Mouse (Mus musculus): Measurements from ENCODE around the gene Lrp10. TPM values are rescaled to one million over a fixed set of nuclear protein-coding genes. Genes with fewer than 3 reads are reported as not detected.

The Lrp10 gene
- 10 to 100 TPM; 28.5 to 30.3 TPM for total RNA-seq (2021)
- long read RNA-seq, experiment 1, full-length matches to known transcripts: 27 of 38 reads
- long read RNA-seq, experiment 1, partial matches to known transcripts: 5 of 38 reads
- long read RNA-seq, experiment 1, other reads (novel, unspliced or antisense): 6 of 38 reads
- long read RNA-seq, experiment 2, full-length matches to known transcripts: 27 of 44 reads
- long read RNA-seq, experiment 2, partial matches to known transcripts: 6 of 44 reads
- long read RNA-seq, experiment 2, other reads (novel, unspliced or antisense): 11 of 44 reads

DNA sequence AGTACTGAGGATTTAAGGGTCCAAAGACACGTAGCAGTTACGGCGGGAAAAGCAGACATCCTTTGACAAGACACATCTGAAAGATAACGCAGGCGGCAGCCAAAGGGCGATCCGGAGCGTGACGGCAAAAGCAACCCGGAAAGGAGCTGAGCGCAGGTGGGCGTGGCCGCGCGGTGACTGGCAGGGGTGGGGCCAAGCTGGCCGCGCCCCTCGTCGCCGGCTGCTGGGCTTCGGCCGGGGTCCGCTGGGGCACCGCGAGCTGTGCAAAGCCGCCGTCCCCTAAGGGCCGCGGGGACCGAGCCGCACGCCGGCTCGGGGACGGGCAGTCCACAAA is at the start of gene Lrp10:
TSS of gene Lrp10 (plus strand) at position 179 of the 334 bp plus-strand sequence.
- no peak for TF ChIP-seq CTCF (conservative IDR thresholded peaks at IDR 0.05)

DNA sequence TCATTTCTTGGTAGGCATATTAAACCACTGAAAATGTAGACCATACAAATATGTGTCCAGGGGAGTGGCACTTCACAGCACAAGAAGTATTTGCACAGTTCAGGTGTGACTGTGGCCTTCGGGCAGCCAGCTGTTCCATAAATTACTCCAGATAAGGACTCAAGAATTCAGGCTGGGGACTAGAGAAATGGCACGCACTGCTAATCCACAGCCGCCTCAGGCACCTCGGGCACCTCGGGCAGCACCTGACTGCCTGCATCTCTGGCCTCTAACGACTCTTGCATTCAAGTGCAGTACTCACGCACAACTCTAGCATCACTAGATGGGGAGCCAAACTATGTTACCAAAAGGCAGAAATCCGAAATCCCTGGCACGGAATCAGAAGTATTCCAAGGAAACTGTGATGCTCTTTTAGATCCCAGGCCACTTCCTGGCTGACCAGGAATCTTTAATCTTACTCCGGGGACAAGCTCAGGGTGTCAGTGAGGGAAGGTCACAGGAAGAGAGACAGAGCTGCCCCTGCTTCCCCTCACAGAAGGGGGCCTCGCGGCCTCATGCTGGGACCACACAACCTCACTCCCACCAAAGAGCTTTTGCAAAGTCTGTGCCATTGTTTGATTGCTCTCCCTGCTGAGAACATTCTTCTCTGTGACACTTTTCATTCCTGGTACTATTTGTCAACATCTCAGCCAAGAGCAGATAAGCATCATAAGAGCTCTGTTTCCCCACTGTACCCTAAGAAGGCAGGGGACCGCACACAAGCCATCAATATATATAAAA is 48.5 kb upstream of the Lrp10 start:
- Histone ChIP-seq H3K27ac (no peak overlapping the region), H3K4me3 (no peak overlapping the region)
- TF ChIP-seq CTCF (conservative IDR thresholded peaks at IDR 0.05): no peak
- DNase-seq (ENCODE audit: low spot score in 2 of 2): no peak

More for the DNA sequence above, at the start of gene Lrp10:
- peak within 1 kb of the TSS; percentile 87 for H3K27ac ChIP-seq
- peak within 1 kb of the TSS; percentile 92 for H3K4me3 ChIP-seq
- peak; percentile 82 to 86 for DNase-seq (ENCODE audit: low spot score in 2 of 2)

DNA sequence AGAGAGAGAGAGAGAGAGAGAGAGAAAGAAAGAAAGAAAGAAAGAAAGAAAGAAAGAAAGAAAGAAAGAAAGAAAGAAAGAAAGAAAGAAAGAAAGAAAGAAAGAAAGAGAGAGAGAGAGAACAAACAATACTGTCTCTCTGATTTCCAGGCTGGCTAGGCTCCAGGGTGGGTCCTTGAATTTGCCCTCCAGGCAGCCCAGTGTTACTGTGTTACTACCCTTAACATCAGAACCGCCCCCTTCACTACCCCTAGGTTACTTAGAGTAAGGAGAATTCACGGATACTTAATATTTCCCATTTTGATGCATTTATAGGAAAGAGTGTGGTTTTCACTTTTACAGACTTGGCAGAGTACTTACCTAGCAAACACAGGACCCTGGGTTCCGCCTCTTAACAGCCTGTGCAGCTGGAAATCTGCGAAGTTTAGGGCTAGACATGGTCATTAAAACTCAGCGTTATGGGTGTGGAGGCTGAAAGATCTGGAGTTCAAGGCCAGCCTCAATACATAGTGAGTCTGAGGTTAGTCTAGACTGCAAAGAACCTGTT is 47.6 kb upstream of the Lrp10 start:
- Histone ChIP-seq H3K27ac (no peak overlapping the region), H3K4me3 (no peak overlapping the region)
- no peak for DNase-seq (ENCODE audit: low spot score in 2 of 2)
- no peak for TF ChIP-seq CTCF (conservative IDR thresholded peaks at IDR 0.05)

DNA sequence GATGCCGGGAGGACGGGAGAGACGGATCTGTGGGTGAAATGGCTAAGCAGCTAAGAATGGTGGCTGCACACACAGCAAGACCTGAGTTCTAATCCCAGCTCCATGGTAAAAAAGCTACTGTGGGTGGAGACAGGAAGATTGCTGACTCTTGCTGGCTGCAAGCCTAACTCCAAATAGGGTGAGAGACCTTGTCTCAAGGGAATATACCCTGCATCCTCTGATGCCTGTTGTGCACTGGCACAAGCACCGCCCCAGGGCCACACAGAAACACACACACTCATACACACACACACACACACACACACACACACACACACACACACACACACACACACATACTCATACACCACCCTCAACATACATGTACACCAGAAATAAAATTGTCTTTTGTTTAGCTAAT is 47.1 kb upstream of the Lrp10 start:
- TF ChIP-seq CTCF (conservative IDR thresholded peaks at IDR 0.05): no peak
- no peak overlapping the region for H3K27ac ChIP-seq
- no peak for DNase-seq (ENCODE audit: low spot score in 2 of 2)
- H3K4me3 ChIP-seq: no peak overlapping the region

DNA sequence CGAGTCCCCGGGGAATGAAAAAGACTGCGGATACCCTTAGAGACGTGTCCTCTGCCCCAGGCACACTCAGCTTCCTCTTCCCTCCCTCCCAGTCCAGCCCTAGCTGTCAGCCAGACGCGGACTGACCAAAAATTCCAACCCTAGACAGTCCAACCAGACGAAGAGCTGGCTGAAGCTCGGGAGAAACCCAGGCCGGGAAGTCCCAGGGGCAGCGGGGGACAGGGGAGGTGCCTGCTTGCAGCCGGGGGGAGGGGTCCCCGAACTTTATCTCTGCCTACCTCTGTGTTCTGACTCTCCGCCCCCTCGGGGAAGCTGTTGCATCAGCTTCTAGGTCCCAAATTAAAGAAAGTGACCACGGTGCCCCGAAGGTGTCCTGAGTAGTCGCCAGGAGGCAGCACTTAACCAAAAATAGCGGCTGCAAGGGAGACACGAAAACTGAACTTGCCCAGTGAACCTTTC is 46.3 kb upstream of the Lrp10 start, which contains the start of gene Slc7a7:
TSS of gene Slc7a7 (minus strand) at position 158 of the 459 bp plus-strand sequence.
- no peak for DNase-seq (ENCODE audit: low spot score in 2 of 2)
- Histone ChIP-seq H3K4me3 (no peak within 1 kb of the TSS), H3K27ac (no peak within 1 kb of the TSS)
- TF ChIP-seq CTCF (conservative IDR thresholded peaks at IDR 0.05): peak; percentile 38

DNA sequence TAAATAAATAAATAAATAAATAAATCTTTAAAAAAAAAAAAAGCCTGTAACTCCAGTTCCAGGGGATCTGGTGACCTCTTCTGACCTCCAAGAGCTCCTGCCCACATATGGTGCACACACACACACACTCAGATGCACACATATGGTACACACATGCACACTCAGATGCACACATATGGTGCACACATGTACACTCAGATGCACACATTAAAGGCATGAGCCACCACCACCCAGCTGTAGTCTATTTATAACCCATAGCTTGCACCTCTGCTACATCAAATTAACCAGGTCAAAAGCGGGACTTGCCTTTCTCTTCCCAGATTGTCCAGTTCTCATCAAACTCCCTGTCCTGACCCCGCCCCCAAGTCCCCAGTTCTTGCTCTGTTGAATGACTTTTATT is 42.9 kb upstream of the Lrp10 start:
- no peak for DNase-seq (ENCODE audit: low spot score in 2 of 2)
- H3K27ac ChIP-seq: no peak overlapping the region
- TF ChIP-seq CTCF (conservative IDR thresholded peaks at IDR 0.05): no peak
- H3K4me3 ChIP-seq: no peak overlapping the region

DNA sequence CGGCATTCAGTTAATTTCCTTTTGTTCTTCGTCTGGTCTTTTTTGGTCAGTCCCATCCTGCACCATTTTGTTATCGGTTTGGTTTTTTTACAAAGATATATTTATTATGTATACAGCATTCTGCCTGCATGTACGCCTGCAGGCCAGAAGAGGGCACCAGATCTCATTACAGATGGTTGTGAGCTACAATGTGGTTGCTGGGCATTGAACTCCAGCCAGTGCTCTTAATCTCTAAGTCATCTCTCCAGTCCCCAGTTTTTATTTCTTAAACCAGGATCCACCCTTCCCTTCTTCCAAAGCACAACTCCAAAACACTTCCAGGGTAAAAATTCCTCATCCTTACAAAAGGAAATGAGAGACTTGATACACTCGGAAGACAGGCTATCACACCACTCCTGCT is 40.5 kb upstream of the Lrp10 start:
- TF ChIP-seq CTCF (conservative IDR thresholded peaks at IDR 0.05): peak; percentile 79
- Histone ChIP-seq H3K4me3 (no peak overlapping the region), H3K27ac (no peak overlapping the region)
- no peak for DNase-seq (ENCODE audit: low spot score in 2 of 2)

DNA sequence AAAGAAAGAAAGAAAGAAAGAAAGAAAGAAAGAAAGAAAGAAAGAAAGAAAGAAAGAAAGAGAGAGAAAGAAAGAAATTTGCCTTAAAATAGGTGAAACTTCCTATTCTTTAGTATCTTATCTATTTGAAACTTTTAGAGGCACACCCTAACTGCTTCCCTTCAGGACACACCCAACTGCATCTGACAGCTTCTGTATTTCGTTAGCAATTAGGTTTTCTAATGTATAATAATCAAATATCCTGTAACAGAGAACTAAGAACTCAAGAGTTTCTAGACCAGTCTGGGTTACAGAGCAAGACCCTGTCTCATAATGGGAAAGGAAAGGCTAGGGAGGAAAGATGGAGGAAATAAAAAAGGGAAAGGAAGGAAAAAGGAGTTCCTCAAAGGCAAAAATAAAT is 39.3 kb upstream of the Lrp10 start:
- TF ChIP-seq CTCF (conservative IDR thresholded peaks at IDR 0.05): no peak
- Histone ChIP-seq H3K27ac (no peak overlapping the region), H3K4me3 (no peak overlapping the region)
- no peak for DNase-seq (ENCODE audit: low spot score in 2 of 2)

DNA sequence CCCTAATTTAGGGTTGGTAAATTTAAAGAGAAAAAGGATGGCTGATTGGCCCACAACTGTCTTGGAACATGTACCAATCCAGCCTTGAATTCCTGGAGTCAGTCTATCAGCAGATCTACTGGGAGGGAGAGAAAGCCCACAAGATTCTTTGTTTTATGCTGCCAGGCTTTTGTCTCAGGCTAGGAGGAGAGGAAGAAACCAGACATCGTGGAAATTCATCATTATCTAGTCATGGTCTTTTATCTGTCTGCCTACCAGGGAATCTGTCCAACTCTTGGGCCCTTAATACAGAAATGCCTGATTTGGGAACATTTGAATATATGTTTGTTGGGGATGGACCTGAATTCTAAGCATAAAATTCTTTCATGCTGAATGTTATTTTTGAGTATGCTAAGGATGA is 38.4 kb upstream of the Lrp10 start:
- Histone ChIP-seq H3K27ac (no peak overlapping the region), H3K4me3 (no peak overlapping the region)
- no peak for TF ChIP-seq CTCF (conservative IDR thresholded peaks at IDR 0.05)
- no peak for DNase-seq (ENCODE audit: low spot score in 2 of 2)

DNA sequence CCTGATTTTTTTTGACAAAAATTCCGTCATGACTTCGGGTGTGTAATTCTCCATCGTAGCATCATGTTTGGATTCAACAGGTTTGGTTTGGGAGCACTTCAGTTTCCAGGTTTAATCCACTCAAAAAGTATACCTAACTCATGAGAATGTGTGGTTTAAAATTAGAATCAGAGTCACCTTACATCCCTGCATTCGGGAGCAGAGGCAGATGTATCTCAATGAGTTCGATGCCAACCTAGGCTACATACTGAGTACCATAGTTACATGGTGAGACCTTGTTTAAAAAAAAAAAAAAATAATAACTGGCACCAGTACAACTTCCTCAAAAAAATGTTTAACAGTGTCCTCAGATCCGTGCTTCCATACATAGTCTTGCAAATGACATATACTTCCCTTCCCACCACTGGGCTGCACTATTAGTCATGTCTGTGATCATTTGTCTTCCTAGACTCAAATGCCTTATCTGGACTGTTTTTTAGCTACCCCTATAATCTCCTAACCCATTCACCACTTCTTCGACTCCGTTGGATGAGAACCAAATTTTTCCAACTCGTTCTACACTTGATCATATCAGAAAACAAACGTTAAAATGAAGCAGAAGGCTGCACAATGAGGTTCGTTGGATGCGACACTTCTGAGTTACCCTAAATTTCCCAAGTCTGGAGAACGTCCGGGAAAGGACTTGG is 37.8 kb upstream of the Lrp10 start:
- Histone ChIP-seq H3K27ac (peak overlapping the region; percentile 87), H3K4me3 (peak overlapping the region; percentile 91)
- DNase-seq (ENCODE audit: low spot score in 2 of 2): no peak
- no peak for TF ChIP-seq CTCF (conservative IDR thresholded peaks at IDR 0.05)

DNA sequence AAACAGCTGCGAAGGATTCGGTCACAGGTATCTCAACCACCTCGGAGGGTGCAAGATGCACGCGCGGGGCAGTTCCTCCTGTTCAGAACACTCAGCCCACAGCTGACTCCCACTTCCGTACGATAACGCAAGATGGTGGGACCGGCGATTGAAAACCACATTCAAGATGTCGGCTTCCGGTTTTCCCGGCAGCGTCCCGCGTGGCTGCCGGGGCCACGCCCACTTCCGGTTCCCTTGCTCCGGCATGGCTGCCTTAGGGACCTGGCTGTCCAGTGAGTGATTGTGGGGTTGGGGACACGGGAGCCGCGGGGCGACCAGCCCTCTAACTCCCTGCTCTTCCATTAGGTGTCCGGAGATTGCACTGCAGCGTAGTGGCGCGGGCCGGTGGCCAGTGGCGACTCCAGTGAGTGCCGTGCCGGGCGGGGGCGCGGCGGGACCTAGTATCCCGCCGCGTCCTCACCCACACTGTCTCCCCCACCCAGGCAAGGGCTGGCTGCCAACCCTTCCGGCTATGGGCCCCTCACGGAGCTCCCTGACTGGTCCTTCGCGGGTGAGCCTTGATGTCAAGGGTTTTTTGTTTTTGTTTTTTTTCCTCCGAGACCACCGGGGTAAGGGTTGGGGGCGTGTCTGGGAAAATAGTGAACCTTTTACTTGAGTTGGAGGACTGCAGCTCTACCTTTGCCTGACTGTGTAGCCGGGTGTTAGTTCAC is 37.1 kb upstream of the Lrp10 start, which contains the start of gene Mrpl52:
TSS of gene Mrpl52 (plus strand) at position 221 of the 710 bp plus-strand sequence.
- Histone ChIP-seq H3K27ac (peak within 1 kb of the TSS; percentile 87), H3K4me3 (peak within 1 kb of the TSS; percentile 91)
- TF ChIP-seq CTCF (conservative IDR thresholded peaks at IDR 0.05): no peak
- DNase-seq (ENCODE audit: low spot score in 2 of 2): peak; percentile 90 to 93

DNA sequence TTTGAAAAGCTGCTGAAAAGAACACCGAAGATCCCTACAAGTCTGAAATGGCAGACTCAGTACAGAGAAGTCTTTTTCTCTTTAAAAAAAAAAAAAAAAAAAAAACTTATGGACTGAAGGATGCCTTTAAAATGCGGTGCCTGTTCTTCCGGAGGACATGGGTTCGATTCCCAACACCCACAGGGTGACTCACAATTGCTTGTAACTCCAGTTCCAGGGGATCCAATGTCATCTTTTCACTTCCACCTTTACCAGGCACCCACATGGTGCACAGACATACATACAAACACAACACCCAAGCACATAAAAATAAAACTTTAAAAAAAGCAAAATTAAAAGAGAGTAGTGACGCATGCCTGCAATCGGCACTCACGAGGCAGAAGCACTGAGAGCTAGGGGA is 36.2 kb upstream of the Lrp10 start:
- no peak overlapping the region; the same call in 1 of the 2 replicates for H3K4me3 ChIP-seq
- no peak overlapping the region for H3K27ac ChIP-seq
- DNase-seq (ENCODE audit: low spot score in 2 of 2): no peak
- TF ChIP-seq CTCF (conservative IDR thresholded peaks at IDR 0.05): no peak
